Mouse (Mus musculus) forebrain, embryonic 14.5 days (tissue): Measurements from ENCODE around the gene Gm20388. TPM values are rescaled to one million over a fixed set of nuclear protein-coding genes. Genes with fewer than 3 reads are reported as not detected.
"Not testable (repeated sequence)": the region's sequence is repeated elsewhere in the genome, so short reads cannot be mapped to it uniquely, and the experiment has no call there.

ENCODE experiments used
- ATAC-seq: fragments of 200-750 bp; cut with Nextera tagmentation; 2 replicates; pipeline ENCODE4 v1.8.0; 2017; ENCODE audit warnings: mild to moderate bottlenecking, moderate library complexity
- DNase-seq: peaks from one replicate; pipeline ENCODE4 v3.0.0-alpha.2; 2015; ENCODE audit warnings: low spot score
- H3K27ac ChIP-seq: fragments of 300-500 bp; sonication (generic); 2 replicates; pipeline ENCODE4 v1.5.1; 2014; ENCODE audit warnings: low read depth, mild to moderate bottlenecking, control low read depth, low read length, moderate library complexity
- H3K27me3 ChIP-seq: fragments of 300-500 bp; sonication (generic); replicated peaks from 2 replicates; pipeline ENCODE4 v1.6.1; 2014; ENCODE audit warnings: low read length, control low read depth, mixed read lengths; ENCODE audit not compliant: control insufficient read depth, insufficient read depth
- H3K36me3 ChIP-seq: fragments of 300-500 bp; sonication (generic); 2 replicates; pipeline ENCODE4 v1.6.1; 2014; ENCODE audit warnings: low read length, control low read depth; ENCODE audit not compliant: control insufficient read depth, insufficient read depth
- H3K4me1 ChIP-seq: fragments of 300-500 bp; sonication (generic); 2 replicates; pipeline ENCODE4 v1.6.1; 2014; ENCODE audit warnings: antibody characterized with exemption, low read length, control low read depth; ENCODE audit not compliant: control insufficient read depth, insufficient read depth
- H3K4me2 ChIP-seq: fragments of 300-500 bp; sonication (generic); 2 replicates; pipeline ENCODE4 v1.6.1; 2014; ENCODE audit warnings: mild to moderate bottlenecking, control low read depth, low read length
- H3K4me3 ChIP-seq: fragments of 300-500 bp; sonication (generic); 2 replicates; pipeline ENCODE4 v1.5.1; 2014; ENCODE audit warnings: low read depth, low read length, control low read depth
- H3K9ac ChIP-seq: fragments of 300-500 bp; sonication (generic); 2 replicates; pipeline ENCODE4 v1.6.1; 2014; ENCODE audit warnings: mild to moderate bottlenecking, low read length, control low read depth, moderate library complexity
- H3K9me3 ChIP-seq: fragments of 300-500 bp; sonication (generic); replicated peaks from 2 replicates; pipeline ENCODE4 v1.6.1; 2016; ENCODE audit warnings: low read length, control low read depth, mixed read lengths; ENCODE audit not compliant: control insufficient read depth
- WGBS: fragments of 180-500 bp; shearing (Covaris S2); extraction: QIAGEN DNeasy Blood & Tissue Kit; methylation state at CpG from one replicate; pipeline ENCODE4 v1.1.7; 2014; 5-methylcytosine and 5-hydroxymethylcytosine counted together
- polyA plus RNA-seq: library from polyadenylated mRNA; unstranded; fragments of >200 nt; fragmentation: Nextera tagmentation; extraction: Ambion mirVana; gene quantifications from 2 replicates; pipeline ENCODE4 v1.2.1, GENCODE M21; 2014

The Gm20388 gene
- polyA plus RNA-seq, 1 experiment from 2014 or later = 7.4 TPM

DNA sequence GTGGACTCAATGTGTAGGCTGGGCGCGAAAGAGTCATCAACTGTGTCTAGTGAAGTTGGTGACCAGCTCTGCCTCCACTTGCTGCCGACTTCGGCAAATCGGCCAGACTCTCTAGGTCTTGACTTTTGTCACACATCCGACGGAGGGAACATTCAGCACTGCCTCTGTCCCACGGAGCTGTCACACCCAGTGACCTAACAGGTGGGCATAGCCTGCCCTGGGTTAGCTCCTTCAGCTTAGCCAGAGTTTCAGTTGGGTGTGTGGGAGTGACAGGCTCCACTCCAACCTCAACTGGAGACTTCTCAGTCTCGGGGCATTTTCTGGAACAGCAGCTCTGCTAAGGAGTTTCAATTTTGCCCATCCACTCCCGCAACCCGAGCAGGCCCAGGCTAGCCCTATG is 1223.9 kb downstream of the Gm20388 start:
- peaks cover 25% of the 10 kb centered on the region for H3K27me3 ChIP-seq
- no peak for ATAC-seq

DNA sequence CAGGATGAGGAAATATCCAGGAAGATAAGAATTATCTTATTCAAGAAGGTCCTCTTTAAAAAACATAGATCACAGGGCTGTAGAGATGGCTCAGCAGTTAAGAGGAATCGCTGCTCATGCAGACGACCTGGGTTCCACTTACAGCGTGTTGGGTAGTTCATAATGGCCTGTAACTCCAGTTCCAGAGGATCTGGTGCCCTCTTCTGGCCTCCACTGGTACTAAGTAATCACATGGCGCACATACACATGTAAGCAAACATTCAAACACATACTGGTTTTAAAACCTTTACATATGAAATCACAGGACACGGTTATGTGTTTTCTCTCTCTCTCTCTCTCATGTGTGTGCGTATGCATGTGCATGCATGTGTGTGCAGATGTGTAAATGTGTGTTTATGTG is 1226.2 kb downstream of the Gm20388 start:
- H3K27me3 ChIP-seq = peaks cover 6% of the 10 kb centered on the region
- H3K4me1 ChIP-seq = no peaks in the 10 kb centered on the region
- H3K4me2 ChIP-seq = no peak overlapping the region
- ATAC-seq (no peak), DNase-seq (no peak)
- H3K4me3 ChIP-seq = no peak overlapping the region
- H3K36me3 ChIP-seq = no peaks in the 10 kb centered on the region
- no peak overlapping the region for H3K9ac ChIP-seq
- 86% methylated on average over 6 of the region's 6 CpGs for WGBS
- no peaks in the 10 kb centered on the region; the same call in 1 of the 2 replicates for H3K9me3 ChIP-seq
- no peak overlapping the region for H3K27ac ChIP-seq

More for the DNA sequence above, 1223.9 kb downstream of the Gm20388 start:
- H3K36me3 ChIP-seq = no peaks in the 10 kb centered on the region
- no peak overlapping the region for H3K4me2 ChIP-seq
- no peak overlapping the region for H3K27ac ChIP-seq
- no peak overlapping the region for H3K4me3 ChIP-seq
- no peak for DNase-seq
- H3K9ac ChIP-seq = no peak overlapping the region
- no peaks in the 10 kb centered on the region for H3K4me1 ChIP-seq
- WGBS = 86% methylated on average over 11 of the region's 11 CpGs
- no peaks in the 10 kb centered on the region; the same call in 1 of the 2 replicates for H3K9me3 ChIP-seq

- ATAC-seq, H3K4me3 ChIP-seq, H3K4me2 ChIP-seq, H3K9ac ChIP-seq, H3K27me3 ChIP-seq, DNase-seq, H3K9me3 ChIP-seq, H3K36me3 ChIP-seq, H3K27ac ChIP-seq, H3K4me1 ChIP-seq: not testable (repeated sequence)
- WGBS = 73% methylated on average over 4 of the region's 6 CpGs
Measured at GRCm38 (mm10) chr8:121145457-121146134, 1235.0 kb downstream of the Gm20388 start.

DNA sequence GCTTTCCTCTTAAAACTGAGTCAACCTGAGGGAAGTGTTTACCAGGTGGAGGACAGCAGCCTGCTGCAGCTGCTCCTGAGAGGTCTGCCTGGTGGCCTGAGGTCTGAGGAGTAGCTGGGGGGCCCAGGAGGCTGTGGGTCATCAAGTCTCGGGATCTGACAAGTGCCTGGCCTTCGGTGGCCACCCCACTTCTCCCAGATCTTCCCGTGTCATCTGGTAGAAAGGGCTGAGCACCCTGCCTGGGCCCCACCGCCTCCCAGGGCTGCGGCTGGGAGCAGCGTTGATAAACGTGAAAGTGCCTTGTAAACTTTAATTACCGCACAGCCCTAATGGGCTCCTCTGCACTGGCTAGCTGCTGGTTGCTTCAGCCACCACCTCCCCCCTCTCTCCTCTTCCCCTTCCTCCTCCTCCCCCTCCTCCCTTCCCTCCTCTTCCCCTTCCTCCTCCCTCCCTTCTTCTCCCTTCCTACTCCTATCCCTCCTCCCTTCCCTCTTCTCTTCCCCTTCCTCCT is 1238.0 kb downstream of the Gm20388 start:
- Histone ChIP-seq H3K27ac (no peak overlapping the region), H3K9ac (no peak overlapping the region), H3K9me3 (no peaks in the 10 kb centered on the region), H3K4me3 (no peak overlapping the region), H3K4me1 (no peaks in the 10 kb centered on the region), H3K4me2 (no peak overlapping the region), H3K36me3 (no peaks in the 10 kb centered on the region), H3K27me3 (no peaks in the 10 kb centered on the region)
- 40% methylated on average over 8 of the region's 8 CpGs for WGBS
- ATAC-seq (no peak), DNase-seq (no peak)

GRCm38 (mm10) chr8:121152394-121152793 is 1241.8 kb downstream of the Gm20388 start:
- Histone ChIP-seq H3K36me3 (no peaks in the 10 kb centered on the region), H3K9me3 (no peaks in the 10 kb centered on the region), H3K27ac (no peak overlapping the region), H3K27me3 (0 out of 2 replicates have a peak, but pooled peaks cover 3% of the 10 kb centered on the region), H3K4me1 (no peaks in the 10 kb centered on the region), H3K4me3 (no peak overlapping the region), H3K9ac (no peak overlapping the region), H3K4me2 (no peak overlapping the region)
- 72% methylated on average over 12 of the region's 12 CpGs for WGBS
- DNase-seq (no peak), ATAC-seq (no peak)

DNA sequence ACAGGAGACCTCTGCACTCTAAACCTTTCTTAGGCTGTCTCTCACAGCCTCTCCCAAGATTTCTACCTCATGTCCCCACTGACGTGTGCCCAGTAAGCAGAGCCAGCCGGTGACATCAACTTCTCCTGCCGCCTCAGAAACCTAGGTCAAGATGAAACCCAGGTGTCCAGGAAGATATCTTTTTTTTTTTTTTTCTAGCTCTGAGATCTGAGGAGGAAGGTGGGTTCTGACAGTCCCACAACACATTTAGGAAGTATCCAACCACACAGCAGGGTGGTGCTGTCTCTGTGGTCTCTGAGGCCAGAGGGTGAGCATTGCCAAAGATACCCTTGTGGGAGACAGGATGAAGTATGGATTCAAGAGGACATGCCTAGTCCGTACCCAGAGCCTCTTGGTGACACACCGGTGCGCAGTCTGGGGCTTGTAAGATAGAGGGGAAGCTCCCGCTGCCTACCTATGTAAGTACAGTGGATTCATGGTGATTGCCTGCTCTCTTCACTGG is 1246.4 kb downstream of the Gm20388 start:
- Histone ChIP-seq H3K4me1 (no peaks in the 10 kb centered on the region), H3K27ac (no peak overlapping the region), H3K9me3 (no peaks in the 10 kb centered on the region), H3K36me3 (no peaks in the 10 kb centered on the region), H3K4me2 (no peak overlapping the region), H3K27me3 (0 out of 2 replicates have a peak, but pooled peaks cover 3% of the 10 kb centered on the region), H3K9ac (no peak overlapping the region), H3K4me3 (no peak overlapping the region)
- WGBS = 94% methylated on average over 7 of the region's 7 CpGs
- DNase-seq (no peak), ATAC-seq (no peak)

- Histone ChIP-seq H3K4me3 (no peak overlapping the region), H3K4me2 (no peak overlapping the region), H3K9me3 (no peaks in the 10 kb centered on the region), H3K9ac (no peak overlapping the region), H3K36me3 (no peaks in the 10 kb centered on the region), H3K27ac (no peak overlapping the region), H3K4me1 (no peaks in the 10 kb centered on the region), H3K27me3 (0 out of 2 replicates have a peak, but pooled peaks cover 3% of the 10 kb centered on the region)
- ATAC-seq = no peak
- WGBS = 80% methylated on average over 13 of the region's 13 CpGs
- DNase-seq = no peak
Measured at GRCm38 (mm10) chr8:121158812-121159211, 1248.2 kb downstream of the Gm20388 start.

DNA sequence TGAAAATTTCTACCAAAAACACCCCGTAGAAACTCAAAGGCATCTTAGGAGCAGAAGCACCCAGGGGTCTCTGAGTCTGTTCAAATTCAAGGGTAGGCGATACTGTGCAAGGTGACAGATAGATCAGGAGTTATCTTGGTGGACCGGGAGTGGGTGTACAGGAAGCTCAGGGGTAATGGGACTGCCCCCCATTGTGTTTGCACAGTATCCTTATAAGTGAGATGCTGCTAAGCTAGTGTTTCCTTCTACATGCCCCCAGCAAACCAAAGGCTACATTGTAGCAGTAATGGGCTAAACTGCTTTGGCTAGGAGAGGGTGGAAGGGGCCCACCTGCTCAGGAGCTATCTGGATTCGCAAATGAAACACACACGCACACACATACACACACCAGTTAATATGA is 1250.8 kb downstream of the Gm20388 start:
- ATAC-seq = no peak
- 93% methylated on average over 5 of the region's 5 CpGs for WGBS
- Histone ChIP-seq H3K4me2 (no peak overlapping the region), H3K9me3 (no peaks in the 10 kb centered on the region), H3K36me3 (no peaks in the 10 kb centered on the region), H3K27ac (no peak overlapping the region), H3K27me3 (no peaks in the 10 kb centered on the region), H3K4me3 (no peak overlapping the region), H3K4me1 (no peaks in the 10 kb centered on the region), H3K9ac (no peak overlapping the region)
- DNase-seq = no peak

- ATAC-seq (no peak), DNase-seq (no peak)
- Histone ChIP-seq H3K36me3 (no peaks in the 10 kb centered on the region), H3K27me3 (no peaks in the 10 kb centered on the region), H3K9me3 (no peaks in the 10 kb centered on the region), H3K9ac (no peak overlapping the region), H3K4me3 (no peak overlapping the region), H3K4me1 (no peaks in the 10 kb centered on the region), H3K27ac (no peak overlapping the region), H3K4me2 (no peak overlapping the region)
- 76% methylated on average over 4 of the region's 4 CpGs for WGBS
Measured at GRCm38 (mm10) chr8:121162413-121162812, 1251.8 kb downstream of the Gm20388 start.
